Mouse (Mus musculus) kidney, adult 18-20 months (tissue): Measurements from ENCODE around the gene Foxred2.

Source experiments
- DNase-seq: peaks from one replicate; pipeline ENCODE4 v3.0.0; 2021

The Foxred2 gene

GRCm38 (mm10) chr15:77941563-77941962 is 15.0 kb downstream of the Foxred2 start:
- DNase-seq = no peak

- DNase-seq = no peak
Observed at GRCm38 (mm10) chr15:77938516-77938915, 18.0 kb downstream of the Foxred2 start.

GRCm38 (mm10) chr15:77935673-77936375 is 20.7 kb downstream of the Foxred2 start:
- no peak for DNase-seq

- DNase-seq = no peak
Observed at GRCm38 (mm10) chr15:77934968-77935367, 21.6 kb downstream of the Foxred2 start.

- peak; percentile 69 for DNase-seq
Observed at GRCm38 (mm10) chr15:77934326-77934725, 22.2 kb downstream of the Foxred2 start.

GRCm38 (mm10) chr15:77933770-77934169 is 22.8 kb downstream of the Foxred2 start:
- peak; percentile 100 for DNase-seq

GRCm38 (mm10) chr15:77933222-77933621 is 23.3 kb downstream of the Foxred2 start:
- DNase-seq = no peak

- DNase-seq = no peak
Observed at GRCm38 (mm10) chr15:77931689-77932016, 24.9 kb downstream of the Foxred2 start.

GRCm38 (mm10) chr15:77930986-77931688 is 25.4 kb downstream of the Foxred2 start:
- DNase-seq = no peak

- DNase-seq = no peak
Observed at GRCm38 (mm10) chr15:77929804-77930203, 26.7 kb downstream of the Foxred2 start.

GRCm38 (mm10) chr15:77928673-77929331 is 27.7 kb downstream of the Foxred2 start, which contains the start of gene Txn2:
TSS of gene Txn2 (minus strand) at chr15:77929006.
- peak; percentile 95 for DNase-seq

GRCm38 (mm10) chr15:77928091-77928490 is 28.4 kb downstream of the Foxred2 start:
- no peak for DNase-seq

- no peak for DNase-seq
Observed at GRCm38 (mm10) chr15:77926921-77927320, 29.6 kb downstream of the Foxred2 start.

- DNase-seq = no peak
Observed at GRCm38 (mm10) chr15:77925195-77925594, 31.3 kb downstream of the Foxred2 start.

GRCm38 (mm10) chr15:77923267-77924035 is 33.1 kb downstream of the Foxred2 start:
- no peak for DNase-seq

- DNase-seq = peak; percentile 67
Observed at GRCm38 (mm10) chr15:77922710-77923109, 33.8 kb downstream of the Foxred2 start.

GRCm38 (mm10) chr15:77921636-77922035 is 34.9 kb downstream of the Foxred2 start:
- DNase-seq = no peak

GRCm38 (mm10) chr15:77920511-77921462 is 35.7 kb downstream of the Foxred2 start:
- DNase-seq = no peak

GRCm38 (mm10) chr15:77919441-77919840 is 37.1 kb downstream of the Foxred2 start:
- no peak for DNase-seq

GRCm38 (mm10) chr15:77916851-77917544 is 39.5 kb downstream of the Foxred2 start:
- DNase-seq = peak; percentile 94

- DNase-seq = no peak
Observed at GRCm38 (mm10) chr15:77915287-77915686, 41.2 kb downstream of the Foxred2 start.
